Mouse (Mus musculus): ENCODE measurements around the gene Hmgn5. TPM values are rescaled to one million over a fixed set of nuclear protein-coding genes. Genes with fewer than 3 reads are reported as not detected.
A peak's percentile ranks its signal among the peaks of the same experiment; 100 is the strongest.

The Hmgn5 gene
- 18.9 and 21.2 TPM in 2 replicates for polyA plus RNA-seq (2015; fragmentation: Nextera tagmentation; extraction: Ambion mirVana)

DNA sequence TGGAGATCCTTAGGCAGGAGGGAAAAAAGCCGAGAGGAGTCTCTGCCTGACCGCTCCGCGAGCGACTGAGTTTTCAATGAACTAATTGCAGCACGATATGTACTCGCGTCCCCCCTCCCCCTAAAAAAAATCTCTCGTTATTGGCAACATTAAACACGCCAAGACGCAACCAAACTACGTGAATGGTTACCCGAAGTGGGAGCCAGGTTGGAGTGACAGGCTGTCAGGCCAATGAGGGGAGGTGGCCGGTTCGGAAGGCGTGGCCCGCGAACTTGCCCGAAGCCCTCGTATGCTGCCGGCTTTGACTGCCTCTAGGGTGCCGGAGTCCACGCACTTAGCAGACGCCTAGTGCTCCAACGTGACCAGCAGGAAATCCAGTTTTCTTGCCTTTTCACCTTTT is at the start of gene Hmgn5:
Hmgn5 (minus strand) TSS at position 122 of the 400 bp plus-strand sequence.
- Histone ChIP-seq H3K27ac (replicated peaks) (peak within 1 kb of the TSS; percentile 79), H3K4me2 (peak within 1 kb of the TSS; percentile 66), H3K27me3 (replicated peaks) (no peaks in the 10 kb centered on the region), H3K9ac (peak within 1 kb of the TSS; percentile 79), H3K36me3 (no peaks in the 10 kb centered on the region), H3K4me3 (peak within 1 kb of the TSS; percentile 60), H3K4me1 (no peaks in the 10 kb centered on the region), H3K9me3 (no peaks in the 10 kb centered on the region)
- WGBS, result 9% methylated on average over 25 of the region's 25 CpGs
- ATAC-seq (ENCODE audit: extremely low read depth, insufficient number of reproducible peaks, low FRiP score, low TSS enrichment), result peak; percentile 92

DNA sequence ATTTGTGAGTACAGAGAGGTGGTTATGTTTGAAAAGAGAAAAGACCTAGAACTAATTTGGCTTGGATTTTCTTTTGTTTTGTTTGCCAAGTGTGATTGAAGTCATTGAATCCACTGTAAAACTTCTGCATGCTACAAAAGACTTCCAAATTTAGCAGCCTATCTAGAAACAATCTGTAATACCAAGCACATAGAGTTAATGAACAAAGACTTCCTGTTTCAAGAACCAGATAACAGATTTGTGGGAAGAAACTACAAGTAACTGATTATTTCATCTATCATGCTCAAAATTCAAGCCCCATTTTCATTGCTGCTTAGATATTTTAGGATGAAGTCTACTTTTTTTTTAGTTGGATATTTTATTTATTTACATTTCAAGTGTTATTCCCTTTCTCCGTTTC is 34.6 kb upstream of the Hmgn5 start:
- Histone ChIP-seq H3K4me2 (no peak overlapping the region), H3K4me1 (no peaks in the 10 kb centered on the region)
- 57% methylated on average over 1 of the region's 1 CpGs for WGBS

DNA sequence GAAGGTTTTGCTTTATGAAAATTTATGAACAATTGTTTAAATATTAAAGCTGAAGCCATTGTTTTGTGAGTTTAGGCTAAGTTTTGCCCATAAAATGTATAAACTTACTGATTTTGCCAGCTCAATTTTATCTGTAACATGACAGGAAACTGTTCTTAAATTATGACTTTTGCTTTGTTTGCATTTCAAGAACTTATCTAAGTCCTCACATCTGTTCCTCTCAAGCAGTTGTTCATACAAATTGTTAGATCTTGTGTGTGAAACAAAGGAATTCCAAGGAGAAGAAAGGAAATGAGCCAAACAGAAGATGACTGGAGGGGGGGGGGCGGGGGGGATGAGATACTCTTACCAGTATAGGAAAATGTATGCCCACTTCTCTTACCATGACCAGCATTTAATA is 13.0 kb upstream of the Hmgn5 start:
- H3K9ac ChIP-seq, result no peak overlapping the region
- H3K4me2 ChIP-seq, result no peak overlapping the region
- no peaks in the 10 kb centered on the region for H3K4me1 ChIP-seq
- no peaks in the 10 kb centered on the region for H3K36me3 ChIP-seq
- H3K9me3 ChIP-seq, result no peaks in the 10 kb centered on the region; the same call in 1 of the 2 replicates
- WGBS, result 44% methylated on average over 1 of the region's 1 CpGs
- no peak overlapping the region for H3K27ac ChIP-seq (replicated peaks)
- ATAC-seq (ENCODE audit: extremely low read depth, insufficient number of reproducible peaks, low FRiP score, low TSS enrichment), result no peak
- no peak overlapping the region for H3K4me3 ChIP-seq
- no peaks in the 10 kb centered on the region for H3K27me3 ChIP-seq (replicated peaks)

More for the DNA sequence above, 34.6 kb upstream of the Hmgn5 start:
- H3K27ac ChIP-seq (replicated peaks), result no peak overlapping the region
- H3K4me3 ChIP-seq, result no peak overlapping the region
- H3K9me3 ChIP-seq, result no peaks in the 10 kb centered on the region
- H3K27me3 ChIP-seq (replicated peaks), result no peaks in the 10 kb centered on the region
- H3K36me3 ChIP-seq, result no peaks in the 10 kb centered on the region
- ATAC-seq (ENCODE audit: extremely low read depth, insufficient number of reproducible peaks, low FRiP score, low TSS enrichment), result no peak
- no peak overlapping the region for H3K9ac ChIP-seq

DNA sequence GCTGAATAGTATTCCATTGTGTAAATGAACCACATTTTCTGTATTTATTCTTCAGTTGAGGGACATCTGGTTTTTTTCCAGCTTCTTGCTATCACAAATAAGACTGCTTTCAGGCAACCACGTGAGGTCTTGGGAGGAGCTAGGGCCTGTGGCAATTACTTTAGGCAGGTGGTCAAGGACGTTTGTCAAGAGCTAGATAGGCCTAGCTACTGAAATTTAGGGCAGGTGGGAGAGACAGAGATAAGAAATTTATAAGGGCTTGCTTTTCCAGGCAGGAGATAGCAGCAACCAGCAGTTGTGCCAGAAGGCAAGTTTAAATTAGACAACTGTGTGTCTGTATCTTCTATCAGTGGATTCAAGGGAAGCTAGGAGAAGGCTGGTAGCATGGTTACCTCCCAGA is 7.7 kb upstream of the Hmgn5 start:
- no peaks in the 10 kb centered on the region; the same call in 1 of the 2 replicates for H3K9me3 ChIP-seq
- H3K9ac ChIP-seq, result no peak overlapping the region
- H3K4me1 ChIP-seq, result no peaks in the 10 kb centered on the region
- WGBS, result 32% methylated on average over 2 of the region's 2 CpGs
- no peak overlapping the region for H3K4me2 ChIP-seq
- H3K27ac ChIP-seq (replicated peaks), result no peak overlapping the region
- no peaks in the 10 kb centered on the region for H3K27me3 ChIP-seq (replicated peaks)
- no peak for ATAC-seq (ENCODE audit: extremely low read depth, insufficient number of reproducible peaks, low FRiP score, low TSS enrichment)
- no peak overlapping the region for H3K4me3 ChIP-seq
- no peaks in the 10 kb centered on the region for H3K36me3 ChIP-seq

DNA sequence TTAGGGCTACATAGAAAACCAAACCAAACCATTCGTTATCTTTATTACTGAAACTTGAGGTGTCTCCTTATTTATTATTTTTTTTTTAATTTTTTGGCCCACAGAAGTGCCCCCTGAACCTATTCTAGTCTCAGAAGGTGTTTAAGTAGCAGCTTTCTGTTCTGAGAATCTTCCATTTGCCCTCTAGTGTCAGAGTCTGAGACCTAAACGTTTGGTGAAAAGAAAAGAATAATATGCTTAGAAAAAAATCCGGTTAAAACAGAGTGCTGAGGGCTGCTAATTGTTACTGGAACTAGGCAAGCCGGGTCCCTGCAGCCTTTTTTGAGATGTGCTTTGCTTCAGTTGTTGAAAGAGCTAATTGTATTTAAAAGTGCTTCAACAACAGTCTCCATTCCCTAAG is 962 bp upstream of the Hmgn5 start:
- peak overlapping the region; percentile 79; the same call in 1 of the 2 replicates for H3K27ac ChIP-seq (replicated peaks)
- H3K36me3 ChIP-seq, result no peaks in the 10 kb centered on the region
- no peaks in the 10 kb centered on the region for H3K9me3 ChIP-seq
- WGBS, result 23% methylated on average over 4 of the region's 4 CpGs
- no peak for ATAC-seq (ENCODE audit: extremely low read depth, insufficient number of reproducible peaks, low FRiP score, low TSS enrichment)
- H3K4me3 ChIP-seq, result peak overlapping the region; percentile 60
- H3K9ac ChIP-seq, result peak overlapping the region; percentile 79; the same call in 1 of the 2 replicates
- H3K4me1 ChIP-seq, result no peaks in the 10 kb centered on the region
- no peaks in the 10 kb centered on the region for H3K27me3 ChIP-seq (replicated peaks)
- peak overlapping the region; percentile 66 for H3K4me2 ChIP-seq

DNA sequence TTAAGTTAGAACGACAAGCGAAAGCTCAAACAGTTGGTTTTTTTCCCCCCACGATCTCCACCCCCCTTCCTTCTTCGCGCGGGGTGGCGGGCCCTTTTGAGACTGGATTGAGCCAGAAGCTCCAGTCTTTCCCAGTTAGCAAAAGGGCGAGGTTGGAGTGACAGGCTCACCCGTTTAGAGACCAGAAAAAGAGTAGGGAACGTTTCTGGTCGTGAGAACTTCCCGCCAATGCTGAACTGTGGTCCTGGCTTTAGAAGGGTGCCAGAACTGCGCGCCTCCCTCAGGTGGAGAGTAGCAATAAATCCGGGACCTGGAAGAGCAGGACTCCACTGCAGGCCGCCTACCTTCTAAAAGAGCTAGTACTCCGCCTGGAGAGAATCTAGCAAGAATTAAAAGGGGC is 482 bp upstream of the Hmgn5 start:
- Histone ChIP-seq H3K9ac (peak overlapping the region; percentile 79), H3K27me3 (replicated peaks) (no peaks in the 10 kb centered on the region), H3K36me3 (no peaks in the 10 kb centered on the region), H3K4me3 (peak overlapping the region; percentile 60), H3K4me1 (no peaks in the 10 kb centered on the region), H3K27ac (replicated peaks) (peak overlapping the region; percentile 79), H3K4me2 (peak overlapping the region; percentile 66), H3K9me3 (no peaks in the 10 kb centered on the region)
- WGBS, result 14% methylated on average over 17 of the region's 17 CpGs
- ATAC-seq (ENCODE audit: extremely low read depth, insufficient number of reproducible peaks, low FRiP score, low TSS enrichment), result 0 out of 2 replicates have a peak, but pooled peaks have one; percentile 15

DNA sequence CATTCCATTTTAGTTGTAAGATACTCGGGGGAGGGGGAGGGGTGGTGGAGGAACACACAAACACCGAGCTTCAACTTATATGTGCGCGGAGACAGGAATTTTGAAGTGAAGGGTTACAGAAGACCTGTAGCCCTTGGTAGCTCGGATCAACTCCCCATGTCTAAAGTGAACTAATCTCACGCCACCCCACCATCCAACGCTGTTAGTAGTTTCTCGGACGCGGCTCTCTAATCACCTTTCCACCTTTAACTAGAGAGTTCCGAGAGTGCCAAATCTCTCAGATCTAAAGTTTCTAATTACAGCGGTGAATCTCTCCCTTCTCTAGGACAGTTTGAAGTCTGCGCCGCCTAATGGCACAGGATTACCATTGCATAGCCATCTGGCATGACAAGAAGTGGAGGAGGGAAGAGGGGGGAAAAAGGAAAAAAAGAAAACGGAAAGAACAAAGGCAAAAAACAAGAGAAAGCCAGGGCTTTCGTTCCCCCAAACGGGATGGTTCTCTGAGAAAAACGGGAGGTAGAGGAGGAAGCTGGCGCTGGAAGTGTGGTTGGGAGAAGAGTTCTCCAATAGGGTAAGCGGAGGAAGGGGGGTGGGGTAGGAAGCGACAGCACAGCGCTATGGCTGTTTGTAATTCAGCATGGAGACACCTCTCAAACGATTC is 703 bp downstream of the Hmgn5 start:
- H3K4me1 ChIP-seq, result no peaks in the 10 kb centered on the region
- peak overlapping the region; percentile 66 for H3K4me2 ChIP-seq
- H3K9me3 ChIP-seq, result no peaks in the 10 kb centered on the region
- WGBS, result 11% methylated on average over 23 of the region's 23 CpGs
- H3K4me3 ChIP-seq, result peak overlapping the region; percentile 60
- peak overlapping the region; percentile 79 for H3K27ac ChIP-seq (replicated peaks)
- no peaks in the 10 kb centered on the region for H3K27me3 ChIP-seq (replicated peaks)
- peaks cover under 1% of the 10 kb centered on the region; the same call in 1 of the 2 replicates for H3K36me3 ChIP-seq
- peak overlapping the region; percentile 76 for H3K9ac ChIP-seq
- 0 out of 2 replicates have a peak, but pooled peaks have one; percentile 26 for ATAC-seq (ENCODE audit: extremely low read depth, insufficient number of reproducible peaks, low FRiP score, low TSS enrichment)

DNA sequence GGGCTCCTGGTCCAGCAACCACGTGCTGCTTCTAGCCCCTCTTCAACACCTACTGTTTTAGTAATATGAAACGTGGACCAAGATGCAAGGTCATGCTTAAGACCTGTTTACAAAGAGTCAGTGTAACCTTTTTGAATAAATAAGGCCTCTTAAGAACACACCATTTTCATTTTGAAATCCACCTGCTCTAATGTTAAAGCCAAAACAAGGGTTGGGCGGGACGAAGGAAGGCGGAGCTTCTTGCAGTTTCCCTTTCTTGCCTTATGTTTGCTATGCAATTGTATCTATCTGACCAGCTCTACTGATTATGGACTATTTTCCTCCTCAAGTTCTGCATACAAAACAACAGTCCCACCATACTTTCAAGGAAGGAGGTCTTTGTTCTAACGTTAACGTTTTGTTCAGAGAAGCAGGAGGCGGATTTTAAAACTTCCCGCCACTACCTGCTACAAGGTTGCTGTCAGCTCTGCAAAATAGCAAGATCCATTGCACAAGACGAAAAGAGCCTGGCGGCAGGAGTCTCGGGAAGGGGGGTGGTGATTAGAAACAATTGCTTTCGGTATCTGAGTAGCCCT is 1.5 kb downstream of the Hmgn5 start:
- ATAC-seq (ENCODE audit: extremely low read depth, insufficient number of reproducible peaks, low FRiP score, low TSS enrichment), result no peak
- no peak overlapping the region for H3K27ac ChIP-seq (replicated peaks)

DNA sequence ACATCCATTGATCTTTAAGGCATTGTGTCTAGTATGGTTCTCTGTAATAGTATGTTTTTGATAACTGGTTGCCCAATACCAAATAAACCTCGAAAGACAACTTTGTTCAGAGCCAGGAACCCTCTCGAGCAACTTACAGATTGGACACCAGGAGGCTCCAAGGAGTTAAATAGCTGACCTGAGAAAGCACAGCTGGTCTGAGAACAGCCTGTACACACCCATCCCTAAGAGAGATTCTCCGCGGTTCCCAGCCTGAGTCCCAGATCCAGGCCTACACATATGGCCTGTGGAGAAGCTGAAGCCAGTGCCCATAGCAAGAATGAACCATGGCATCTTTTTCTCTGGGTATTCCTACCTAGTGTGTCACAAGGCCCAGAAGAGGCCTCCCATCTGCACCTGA is 11.9 kb downstream of the Hmgn5 start:
- Histone ChIP-seq H3K9me3 (no peaks in the 10 kb centered on the region), H3K27ac (replicated peaks) (no peak overlapping the region), H3K4me3 (no peak overlapping the region), H3K36me3 (peaks cover 5% of the 10 kb centered on the region; the same call in 1 of the 2 replicates), H3K4me1 (no peaks in the 10 kb centered on the region), H3K9ac (no peak overlapping the region), H3K27me3 (replicated peaks) (no peaks in the 10 kb centered on the region), H3K4me2 (no peak overlapping the region)
- WGBS, result 49% methylated on average over 4 of the region's 4 CpGs
- no peak for ATAC-seq (ENCODE audit: extremely low read depth, insufficient number of reproducible peaks, low FRiP score, low TSS enrichment)

More for the DNA sequence above, 1.5 kb downstream of the Hmgn5 start:
- H3K27me3 ChIP-seq (replicated peaks), result no peaks in the 10 kb centered on the region
- 22% methylated on average over 13 of the region's 13 CpGs for WGBS
- no peaks in the 10 kb centered on the region for H3K4me1 ChIP-seq
- no peaks in the 10 kb centered on the region for H3K9me3 ChIP-seq
- peak overlapping the region; percentile 76 for H3K9ac ChIP-seq
- H3K4me2 ChIP-seq, result peak overlapping the region; percentile 66
- peak overlapping the region; percentile 60 for H3K4me3 ChIP-seq
- peaks cover 7% of the 10 kb centered on the region for H3K36me3 ChIP-seq
